Mouse (Mus musculus): ENCODE results near the gene Fam107a.
A peak's percentile ranks its signal among the peaks of the same experiment; 100 is the strongest.

Fam107a gene

DNA sequence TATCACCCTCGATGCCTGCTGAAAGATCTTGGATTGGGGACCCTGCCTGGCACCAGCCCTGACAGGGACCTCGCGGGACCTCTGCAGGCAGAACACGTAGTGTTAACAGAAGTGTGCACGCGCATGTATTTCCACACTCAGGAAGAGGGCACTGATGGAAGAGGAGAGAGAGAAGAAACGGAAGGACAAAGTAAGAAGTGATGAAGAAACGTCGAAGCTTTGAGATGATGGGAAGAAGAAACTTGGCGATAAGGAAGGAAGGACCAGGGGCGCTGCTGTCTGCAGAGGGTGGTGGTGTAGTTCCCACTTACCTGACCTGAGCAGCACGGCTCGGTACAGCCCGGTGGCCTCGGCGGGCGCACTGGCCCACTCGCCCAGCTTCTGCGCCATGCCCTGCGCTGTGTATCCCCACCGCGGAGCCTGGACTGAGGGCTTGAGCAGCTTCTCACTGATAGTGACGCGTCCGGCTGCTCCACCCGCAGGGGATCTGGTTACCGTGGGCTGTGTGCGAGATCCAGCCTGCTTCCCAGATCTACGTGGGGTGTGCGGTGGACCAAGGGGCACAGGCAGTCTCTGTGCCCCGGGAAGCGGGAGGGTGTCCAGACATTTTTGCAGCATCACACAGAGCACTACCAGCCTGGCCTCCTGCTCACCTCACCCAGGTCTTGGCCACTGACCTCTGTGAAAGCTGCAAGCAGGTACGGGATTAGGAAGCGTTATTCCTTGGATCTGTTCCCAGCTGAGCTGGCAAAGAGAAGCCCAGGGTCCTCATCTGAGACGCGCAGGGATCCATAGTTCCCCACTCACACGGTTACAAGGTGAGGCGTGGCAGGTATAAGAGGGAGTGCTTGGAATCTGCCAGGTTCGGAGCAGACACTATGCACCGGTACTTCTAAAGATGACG lies at the start of gene Fam107a:
Gene Fam107a (minus strand): TSS at position 830 of the 904 bp plus-strand sequence.
- no peak for DNase-seq (ENCODE audit: low read depth, low spot score)

GRCm38 (mm10) chr14:8367121-8367520 lies 49.3 kb upstream of the Fam107a start:
- DNase-seq (ENCODE audit: low read depth, low spot score), result no peak

GRCm38 (mm10) chr14:8365833-8366232 lies 48.0 kb upstream of the Fam107a start:
- no peak for DNase-seq (ENCODE audit: low read depth, low spot score)

- DNase-seq (ENCODE audit: low read depth, low spot score), result no peak
Observed at GRCm38 (mm10) chr14:8356836-8357235, 39.0 kb upstream of the Fam107a start.

- DNase-seq (ENCODE audit: low read depth, low spot score), result peak; percentile 34
Observed at GRCm38 (mm10) chr14:8355999-8356501, 38.2 kb upstream of the Fam107a start.

- DNase-seq (ENCODE audit: low read depth, low spot score), result no peak
Observed at GRCm38 (mm10) chr14:8348927-8349326, 31.1 kb upstream of the Fam107a start.

DNA sequence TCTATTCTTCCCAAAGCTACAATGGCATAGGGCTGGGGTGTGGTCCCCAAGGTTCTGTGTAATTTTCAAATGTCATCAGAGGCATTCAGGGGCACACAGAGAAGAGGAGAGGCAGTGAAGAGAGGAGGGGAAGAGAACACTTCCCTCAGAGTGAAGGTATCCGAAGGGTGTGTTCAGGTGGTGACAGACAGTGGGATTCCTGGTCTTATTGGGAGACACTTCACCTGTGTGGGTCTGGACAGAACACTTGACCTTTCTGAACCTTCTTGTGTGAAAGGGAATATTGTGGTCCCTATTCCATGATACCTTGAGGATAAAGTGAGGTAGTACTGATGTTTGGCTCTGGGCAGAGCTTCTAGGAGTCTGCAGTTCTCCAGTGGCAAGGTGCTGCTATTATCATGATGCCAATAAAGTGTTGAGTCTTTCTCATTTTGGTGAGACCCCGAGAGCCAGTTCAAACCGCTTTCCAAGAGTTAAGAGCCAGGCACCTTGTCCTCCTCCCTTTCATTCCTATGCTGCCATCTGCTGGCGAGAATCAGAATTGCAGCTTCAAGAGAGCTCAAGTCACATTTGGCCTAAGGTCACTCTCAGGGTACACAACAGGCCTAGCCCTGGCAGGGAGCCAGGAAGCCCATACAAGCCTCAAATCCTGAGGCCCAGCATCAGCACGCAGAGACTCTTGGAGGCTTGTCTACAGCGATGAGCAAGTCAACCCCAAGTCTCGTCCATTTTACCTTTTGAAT lies 28.6 kb upstream of the Fam107a start:
- DNase-seq (ENCODE audit: low read depth, low spot score), result peak; percentile 68

GRCm38 (mm10) chr14:8345566-8345965 lies 27.7 kb upstream of the Fam107a start:
- no peak for DNase-seq (ENCODE audit: low read depth, low spot score)

- DNase-seq (ENCODE audit: low read depth, low spot score), result no peak
Observed at GRCm38 (mm10) chr14:8342509-8343106, 24.8 kb upstream of the Fam107a start.

DNA sequence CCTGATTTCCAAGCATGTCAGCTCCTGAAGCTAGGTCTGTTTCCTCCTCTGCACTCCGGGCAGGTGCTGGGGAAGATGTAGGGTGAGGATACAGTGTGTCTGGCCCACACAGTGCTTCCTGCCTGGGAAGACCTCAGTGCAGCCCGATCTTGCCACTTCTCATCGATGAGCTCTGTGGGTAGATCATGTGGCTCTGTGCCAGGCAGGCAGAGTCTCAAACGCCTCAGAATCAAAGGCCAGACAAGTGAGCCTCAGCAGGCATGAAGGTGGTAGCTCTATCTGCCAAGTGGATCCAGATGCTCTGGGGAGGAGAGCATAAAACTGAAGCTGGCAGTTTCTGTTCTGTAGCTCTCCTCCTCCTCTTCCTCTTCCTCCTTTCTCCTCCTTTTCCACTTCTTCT lies 22.4 kb upstream of the Fam107a start:
- DNase-seq (ENCODE audit: low read depth, low spot score), result no peak

- no peak for DNase-seq (ENCODE audit: low read depth, low spot score)
Observed at GRCm38 (mm10) chr14:8335947-8336346, 18.1 kb upstream of the Fam107a start.

DNA sequence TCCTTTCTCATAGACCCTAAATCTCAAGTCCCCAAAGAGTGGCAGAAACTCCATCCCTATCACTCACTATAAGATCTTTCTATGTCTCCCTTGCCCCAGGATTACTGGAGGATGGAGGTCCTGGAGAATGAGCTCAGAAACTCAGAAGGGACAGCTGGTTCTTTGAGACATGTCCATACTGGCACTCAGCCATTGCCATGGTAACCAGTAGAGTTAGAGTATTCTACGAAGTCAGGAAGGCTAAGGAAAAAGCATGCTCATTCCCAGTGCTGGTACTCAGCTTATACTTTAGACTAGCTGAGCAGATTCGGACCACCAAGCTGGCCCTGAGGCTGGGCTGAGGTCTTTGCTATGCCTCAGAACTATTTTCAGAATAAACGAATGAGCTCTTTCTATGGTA lies 16.7 kb upstream of the Fam107a start:
- no peak for DNase-seq (ENCODE audit: low read depth, low spot score)

DNA sequence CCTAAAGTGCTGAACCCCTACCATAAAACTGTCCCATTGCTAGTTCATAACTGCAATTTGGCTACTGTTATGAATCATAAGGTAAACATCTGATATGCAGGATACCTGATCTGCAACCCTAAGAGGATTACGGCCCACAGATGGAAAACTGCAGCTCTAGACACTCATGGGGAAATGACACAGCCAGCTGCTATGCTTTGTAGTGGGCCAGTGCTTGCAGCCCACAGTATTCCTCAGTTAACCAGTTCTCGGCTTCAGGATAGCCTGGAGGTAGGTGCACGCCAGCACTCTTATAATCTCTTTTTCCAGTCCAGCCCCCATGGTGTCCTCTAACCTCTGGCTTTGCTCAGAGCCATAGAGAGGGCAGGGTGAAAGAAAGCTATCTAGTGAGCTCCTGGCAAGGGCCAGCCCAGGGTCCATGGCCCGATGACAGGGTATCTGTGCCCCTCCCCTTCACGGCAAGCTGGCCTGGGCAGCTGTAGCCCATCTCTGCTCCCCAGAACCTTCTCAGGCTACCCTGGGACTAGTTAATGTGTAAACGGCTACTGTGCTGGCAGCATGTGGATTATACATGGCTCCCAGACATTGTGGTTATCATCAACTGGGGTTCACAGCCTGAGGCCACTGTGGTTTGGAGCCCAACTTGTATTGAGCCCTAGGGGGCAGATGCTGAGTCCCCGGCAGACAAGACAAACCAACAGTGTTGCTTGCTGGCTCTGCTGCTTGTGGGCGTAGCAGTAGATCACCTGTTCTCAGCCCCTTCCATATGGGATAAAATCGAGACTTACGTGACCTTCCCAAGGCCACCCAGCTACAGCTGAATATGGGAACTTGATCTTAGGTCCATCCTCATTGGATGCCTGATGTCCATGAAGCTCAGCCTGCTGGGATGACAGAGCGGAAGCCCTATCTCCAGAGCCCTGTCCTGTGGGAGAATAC lies 14.8 kb upstream of the Fam107a start:
- DNase-seq (ENCODE audit: low read depth, low spot score), result no peak

GRCm38 (mm10) chr14:8331307-8331905 lies 13.6 kb upstream of the Fam107a start:
- no peak for DNase-seq (ENCODE audit: low read depth, low spot score)

GRCm38 (mm10) chr14:8330390-8330789 lies 12.6 kb upstream of the Fam107a start:
- no peak for DNase-seq (ENCODE audit: low read depth, low spot score)

DNA sequence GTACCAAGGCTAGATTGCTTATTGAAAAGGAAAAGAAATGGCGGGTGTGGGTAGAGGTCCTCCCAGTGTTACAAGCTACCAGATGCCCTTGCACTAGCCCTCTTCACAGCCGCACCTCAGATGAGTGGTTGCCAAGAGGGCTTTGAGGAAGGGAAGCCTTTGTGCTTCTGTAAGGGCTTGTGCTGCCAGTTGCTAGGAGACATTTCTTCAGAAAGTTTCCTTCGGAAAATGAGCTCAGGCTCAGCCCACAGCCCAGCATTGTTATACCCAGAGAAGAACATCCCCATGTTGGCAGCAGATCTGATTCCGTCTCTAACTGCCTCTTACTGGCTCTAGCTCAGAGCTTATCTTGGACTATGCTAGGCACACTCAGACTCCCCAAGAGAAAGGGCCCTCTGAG lies 11.7 kb upstream of the Fam107a start:
- no peak for DNase-seq (ENCODE audit: low read depth, low spot score)

GRCm38 (mm10) chr14:8327371-8327770 lies 9.5 kb upstream of the Fam107a start:
- no peak for DNase-seq (ENCODE audit: low read depth, low spot score)

- no peak for DNase-seq (ENCODE audit: low read depth, low spot score)
Observed at GRCm38 (mm10) chr14:8326961-8327360, 9.1 kb upstream of the Fam107a start.

- no peak for DNase-seq (ENCODE audit: low read depth, low spot score)
Observed at GRCm38 (mm10) chr14:8325746-8326145, 7.9 kb upstream of the Fam107a start.

DNA sequence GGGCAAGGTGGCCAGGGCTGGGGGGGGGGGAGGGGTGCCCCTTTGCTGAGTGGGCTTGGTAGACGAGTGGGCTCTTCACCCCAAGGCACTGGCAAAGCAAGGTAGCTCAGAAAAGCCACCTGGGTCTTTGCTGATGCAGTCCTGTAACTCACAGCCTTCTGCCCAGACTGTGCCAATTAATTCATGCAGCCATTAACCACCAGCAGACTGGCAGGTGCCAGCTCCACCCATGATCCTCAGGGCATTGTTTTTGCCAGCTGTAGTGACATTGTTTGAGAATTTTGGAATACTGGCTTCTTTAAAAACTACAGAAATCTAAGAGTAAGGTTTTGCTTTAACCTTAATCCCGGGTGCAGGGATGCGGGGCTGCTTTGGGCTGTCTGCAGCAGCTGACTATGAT lies 2.7 kb upstream of the Fam107a start:
- no peak for DNase-seq (ENCODE audit: low read depth, low spot score)

Data from c-Kit-negative CD71-positive TER-119-positive erythroid progenitor cells, embryonic 14.5 days (primary cell).